Mouse (Mus musculus) mouse embryonic stem cell (cell line): Measurements from ENCODE around the gene Atp2b2.

Source experiments
- in situ Hi-C, 2 experiments: fragments of 300-500 bp; cut with MboI; formaldehyde crosslinking; loops; 1 replicate in 1 of 2; 3 replicates in 1 of 2; pipeline ENCODE4 v1.14.3; 2019 to 2020; ENCODE audit warnings: low sequenced_read_pairs in 2 of 2, low pct_unique_long_range_greater_than_20kb in 1 of 2, mixed read lengths in 1 of 2; ENCODE audit not compliant: unreplicated experiment in 1 of 2

The Atp2b2 gene

DNA sequence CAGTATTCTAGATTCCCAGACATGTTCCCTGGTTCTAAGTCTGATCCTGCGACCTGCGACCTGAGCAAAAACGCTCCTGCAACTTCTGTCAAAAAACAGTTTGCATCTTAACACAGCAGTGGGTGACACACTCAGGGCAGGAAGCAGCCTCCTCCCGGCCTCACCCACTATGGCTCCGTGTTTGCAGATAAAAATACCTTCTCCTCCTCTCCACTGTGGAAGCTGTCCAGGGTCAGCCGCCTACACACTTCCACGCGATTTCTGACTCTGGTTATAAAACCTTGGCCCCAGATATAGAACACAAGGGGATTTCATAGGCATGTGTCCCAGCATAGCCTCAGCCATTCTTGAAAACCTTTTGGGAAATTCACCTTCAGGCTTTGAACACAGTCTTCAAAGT, 9.6 kb downstream of the Atp2b2 start:
- in situ Hi-C loops: no loop called here

GRCm38 (mm10) chr6:114023794-114024193, 18.6 kb downstream of the Atp2b2 start:
- in situ Hi-C loops: no loop called here

GRCm38 (mm10) chr6:114022104-114022503, 20.3 kb downstream of the Atp2b2 start:
- in situ Hi-C loops: no loop called here

GRCm38 (mm10) chr6:114013801-114014200, 28.6 kb downstream of the Atp2b2 start:
- in situ Hi-C loops: no loop called here

DNA sequence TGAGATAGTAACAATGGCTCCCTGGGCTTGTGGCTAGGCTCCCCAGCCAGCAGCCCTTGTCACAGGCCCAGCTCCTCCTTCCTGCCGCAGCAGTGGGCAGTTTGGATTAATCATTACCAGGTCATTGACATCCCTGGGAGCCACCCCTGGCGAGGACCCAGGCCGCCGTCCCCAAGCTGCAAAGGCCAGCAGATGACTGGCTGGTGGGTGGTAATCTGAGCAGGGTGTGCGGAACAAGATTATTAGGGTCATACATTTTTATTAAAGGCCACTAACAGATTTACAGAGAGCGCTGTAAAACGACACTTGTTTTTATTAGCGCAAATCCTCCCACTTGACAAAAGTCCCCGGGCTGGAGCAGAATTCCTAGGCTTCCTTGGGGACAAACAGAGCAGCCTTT, 29.6 kb downstream of the Atp2b2 start:
- in situ Hi-C loops: no loop called here

GRCm38 (mm10) chr6:114011976-114012375, 30.4 kb downstream of the Atp2b2 start:
- in situ Hi-C loops: no loop called here

DNA sequence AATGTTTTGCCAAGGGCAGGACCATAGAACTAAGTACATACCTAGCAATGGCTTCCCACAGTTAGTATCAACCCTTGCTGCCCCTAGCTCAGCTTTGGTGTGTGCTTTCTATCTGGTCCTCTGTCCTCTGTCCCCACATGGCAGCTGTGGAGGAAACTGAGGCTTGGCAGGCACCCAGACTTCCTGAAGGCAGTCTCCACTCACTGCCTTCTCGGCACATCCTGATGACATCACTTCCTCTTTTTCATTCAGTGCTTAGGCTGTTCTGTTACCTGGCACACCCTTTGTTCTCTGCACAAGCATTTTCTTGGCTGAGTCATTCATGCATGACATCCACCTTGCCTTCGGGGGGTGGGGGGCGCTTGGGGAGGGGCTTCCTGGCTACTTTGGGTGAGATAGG, 38.6 kb downstream of the Atp2b2 start:
- in situ Hi-C loops: no loop called here

GRCm38 (mm10) chr6:114000928-114001327, 41.5 kb downstream of the Atp2b2 start:
- in situ Hi-C loops: no loop called here

- in situ Hi-C loops: no loop called here
These were observed 42.1 kb downstream of the Atp2b2 start for GRCm38 (mm10) chr6:114000304-114000703.

DNA sequence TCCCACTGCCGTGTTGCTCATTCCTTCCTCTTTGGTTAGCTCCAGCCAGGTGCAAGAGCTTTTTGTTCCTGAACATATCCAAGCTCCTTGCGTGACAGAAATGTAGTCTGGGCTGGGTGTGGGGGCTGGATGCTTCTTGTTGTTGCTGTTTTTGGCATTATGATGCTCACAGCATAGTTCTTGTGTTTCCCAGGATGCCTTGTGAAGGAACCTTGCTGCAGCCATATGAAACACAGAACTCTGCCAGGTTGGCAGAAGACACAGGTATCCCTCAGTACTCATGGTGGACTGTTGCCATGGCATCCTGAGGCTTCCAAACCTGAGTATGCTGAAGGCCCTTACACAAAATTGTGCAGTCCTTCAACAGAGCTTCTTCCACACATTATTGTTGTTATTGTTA, 44.0 kb downstream of the Atp2b2 start:
- in situ Hi-C loops: no loop called here

GRCm38 (mm10) chr6:113994176-113994575, 48.2 kb downstream of the Atp2b2 start:
- in situ Hi-C loops: no loop called here

DNA sequence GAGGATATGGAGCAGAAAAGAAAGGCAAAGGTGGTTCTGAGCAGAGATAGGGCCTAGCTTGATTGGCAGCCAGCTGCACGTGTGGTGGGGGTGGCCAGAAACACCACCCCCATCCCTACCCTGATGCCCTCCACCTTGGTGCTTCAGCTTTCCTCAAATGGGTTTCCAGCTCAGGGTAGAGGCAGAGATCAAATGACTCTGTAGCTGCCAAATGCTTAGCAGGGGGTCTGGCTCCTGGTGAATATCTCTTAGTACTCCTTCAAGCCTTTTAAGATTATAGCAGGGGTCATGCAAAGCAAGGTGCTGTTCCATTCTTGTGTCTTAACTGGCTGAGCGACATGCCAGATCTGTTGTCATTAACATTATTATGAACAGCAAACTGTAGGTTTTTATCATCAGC, 50.3 kb downstream of the Atp2b2 start:
- in situ Hi-C loops: no loop called here

- in situ Hi-C loops: no loop called here
These were observed 50.9 kb downstream of the Atp2b2 start for GRCm38 (mm10) chr6:113991482-113991881.

DNA sequence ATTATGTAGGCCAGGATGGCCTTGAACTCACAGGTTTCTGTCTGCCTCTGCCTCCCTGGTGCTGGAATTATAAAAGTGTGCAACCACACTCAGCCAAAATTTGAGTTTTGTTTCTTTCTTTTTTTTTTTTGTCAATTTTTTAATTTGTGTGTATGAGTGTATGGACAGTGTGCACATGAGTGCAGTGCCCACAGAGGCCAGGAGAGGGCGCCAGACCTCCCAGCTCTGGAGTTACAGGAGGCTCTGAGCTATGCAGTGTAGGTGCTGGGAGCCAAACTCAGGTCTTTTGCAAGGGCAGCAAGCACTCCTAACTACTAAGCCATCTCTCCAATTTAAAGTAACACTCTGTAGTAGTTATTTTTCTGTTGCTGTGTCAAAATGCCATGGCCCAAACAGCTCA, 52.4 kb downstream of the Atp2b2 start:
- in situ Hi-C loops: no loop called here

DNA sequence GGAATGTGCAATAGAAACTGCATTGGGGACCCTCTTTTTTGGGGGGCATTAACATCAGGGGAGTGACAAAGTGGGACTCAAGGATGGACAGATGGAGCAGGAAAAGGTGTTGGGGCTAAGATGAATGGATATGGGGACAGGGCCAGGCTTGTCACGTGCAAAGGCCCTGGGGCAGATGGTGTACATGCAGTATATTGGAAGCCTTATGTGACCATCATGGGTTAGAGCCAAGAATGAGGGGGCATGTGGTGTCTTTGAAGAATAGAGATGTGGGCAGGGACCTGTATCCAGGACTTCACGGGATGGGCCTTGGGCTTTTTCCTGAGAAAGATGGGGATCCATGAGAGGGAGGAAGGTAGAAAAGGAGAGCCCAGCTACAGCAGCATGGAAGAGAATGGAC, 53.9 kb downstream of the Atp2b2 start:
- in situ Hi-C loops: no loop called here

GRCm38 (mm10) chr6:113986671-113987070, 55.7 kb downstream of the Atp2b2 start:
- in situ Hi-C loops: no loop called here

DNA sequence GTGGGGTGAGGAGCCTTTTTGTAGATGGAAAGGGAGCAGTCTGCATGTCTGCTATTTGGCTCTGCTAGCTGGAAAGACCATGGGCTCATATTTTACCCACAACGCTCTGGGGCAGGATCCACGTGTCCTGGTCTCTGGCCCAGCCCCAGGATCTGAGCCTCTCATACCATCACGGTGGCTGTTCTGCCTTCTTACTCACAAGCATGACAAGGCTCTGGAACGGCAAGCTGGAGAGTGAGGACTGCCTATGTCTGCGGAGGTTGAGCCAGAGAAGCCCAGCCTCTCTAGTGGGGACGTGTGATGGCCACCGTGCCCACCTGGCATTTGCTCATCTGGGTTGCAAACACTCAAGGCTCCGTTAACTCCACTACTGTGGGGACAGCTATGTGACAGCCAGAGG, 63.7 kb downstream of the Atp2b2 start:
- in situ Hi-C loops: no loop called here

GRCm38 (mm10) chr6:113978091-113978650, 64.2 kb downstream of the Atp2b2 start:
- in situ Hi-C loops: no loop called here

DNA sequence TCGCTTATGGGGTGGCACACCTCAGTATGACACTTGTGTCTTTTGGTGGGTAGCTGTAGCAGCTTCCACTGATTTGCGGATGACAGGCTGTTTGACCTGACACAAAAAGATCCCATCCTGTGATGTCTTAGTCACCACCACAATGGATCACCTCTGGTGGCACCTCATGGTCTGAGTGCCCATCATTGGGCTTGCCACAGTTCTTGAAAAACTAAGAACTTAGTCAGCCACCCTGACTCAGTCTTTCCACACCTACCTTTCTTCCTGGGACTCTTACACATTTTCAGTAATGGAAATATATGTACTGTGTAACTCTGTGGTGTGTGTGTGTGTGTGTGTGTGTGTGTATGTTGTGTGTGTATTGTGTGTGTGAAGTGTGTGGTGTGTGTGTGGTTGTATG, 71.5 kb downstream of the Atp2b2 start:
- in situ Hi-C loops: no loop called here

DNA sequence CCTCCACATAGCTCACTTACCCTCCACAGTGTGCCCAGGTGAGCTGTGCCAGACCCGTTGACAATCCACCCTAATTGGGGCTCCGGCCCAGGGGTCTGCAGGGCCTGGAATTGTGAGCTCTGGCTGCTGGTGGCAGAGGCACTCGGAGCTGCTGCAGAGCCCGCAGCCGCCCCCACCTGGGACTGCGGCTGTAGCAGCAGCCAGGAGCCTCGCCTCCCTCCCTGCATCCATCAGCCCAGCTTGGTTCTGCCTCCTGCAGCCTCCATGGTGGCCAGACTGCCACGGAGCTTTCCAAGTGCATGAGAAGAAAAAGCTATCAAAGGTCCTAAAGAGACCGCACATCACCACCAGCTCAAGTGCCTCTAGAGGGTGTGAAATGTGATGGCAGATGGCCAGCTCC, 71.9 kb downstream of the Atp2b2 start:
- in situ Hi-C loops: no loop called here

DNA sequence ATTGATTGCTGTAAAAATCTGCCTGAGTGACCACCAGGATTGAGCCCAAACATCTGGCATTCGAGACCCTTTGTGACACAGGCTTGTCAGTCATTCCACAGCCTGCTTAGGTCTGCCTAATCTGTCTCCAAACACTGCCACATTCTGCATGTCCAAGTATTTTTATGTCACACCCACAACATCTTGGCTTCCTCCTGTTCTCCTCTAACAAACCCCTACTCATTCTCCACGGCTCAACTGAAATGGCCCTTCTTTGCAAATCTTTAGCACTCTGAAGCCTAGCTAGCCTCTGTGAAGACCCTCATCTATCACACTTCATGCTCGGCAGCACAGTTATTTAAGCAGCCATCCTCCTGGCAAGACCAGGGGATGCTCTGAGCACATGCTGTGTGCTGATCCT, 72.7 kb downstream of the Atp2b2 start:
- in situ Hi-C loops: no loop called here
